Mouse (Mus musculus) cerebellum, adult 9-11 months (tissue): ENCODE results near the gene Coa4.
"Not testable (repeated sequence)": the region's sequence is repeated elsewhere in the genome, so short reads cannot be mapped to it uniquely, and the experiment has no call there.

Source experiments
- DNase-seq: peaks from one replicate; pipeline ENCODE4 v3.0.0; 2022

The Coa4 gene

DNA sequence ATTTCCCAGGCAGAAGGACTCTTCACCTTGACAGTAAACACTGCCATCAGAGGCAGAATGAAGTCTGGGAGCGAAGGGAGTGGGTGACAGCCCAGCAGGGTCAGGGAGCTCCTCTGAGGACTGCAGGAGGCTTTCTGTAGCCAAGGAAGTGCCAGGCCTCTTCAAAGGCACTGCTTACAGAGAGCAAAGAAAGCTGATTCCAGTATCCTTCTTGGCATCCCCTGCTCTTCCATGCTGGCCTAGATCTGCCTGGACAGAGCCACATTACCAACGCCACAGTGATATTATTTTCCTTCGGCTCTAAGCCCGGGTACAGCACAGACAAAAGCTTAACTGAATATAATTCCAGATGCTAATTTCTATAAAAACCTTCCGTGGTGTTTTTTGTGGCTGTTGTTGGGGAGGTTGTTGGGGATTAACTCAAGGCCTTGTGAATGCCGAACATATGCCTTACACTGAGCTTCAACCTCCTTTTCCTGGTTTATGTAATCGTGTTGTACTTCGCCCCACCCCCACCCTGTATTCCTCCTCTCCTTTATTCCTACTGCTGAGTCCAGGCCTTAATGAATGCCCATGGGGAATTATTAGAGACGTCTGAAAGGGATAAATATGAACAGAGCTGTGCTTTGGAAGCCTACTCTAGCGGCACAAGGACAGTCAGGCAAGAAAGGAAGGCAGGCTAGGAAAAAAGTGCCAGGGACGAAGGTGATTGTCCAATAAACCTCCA is 25.2 kb downstream of the Coa4 start:
- peak; percentile 49 for DNase-seq

GRCm38 (mm10) chr7:100567238-100567637 is 30.4 kb downstream of the Coa4 start:
- not testable (repeated sequence) for DNase-seq

GRCm38 (mm10) chr7:100569907-100570306 is 33.0 kb downstream of the Coa4 start:
- no peak for DNase-seq

GRCm38 (mm10) chr7:100570930-100571715 is 34.3 kb downstream of the Coa4 start:
- no peak for DNase-seq

DNA sequence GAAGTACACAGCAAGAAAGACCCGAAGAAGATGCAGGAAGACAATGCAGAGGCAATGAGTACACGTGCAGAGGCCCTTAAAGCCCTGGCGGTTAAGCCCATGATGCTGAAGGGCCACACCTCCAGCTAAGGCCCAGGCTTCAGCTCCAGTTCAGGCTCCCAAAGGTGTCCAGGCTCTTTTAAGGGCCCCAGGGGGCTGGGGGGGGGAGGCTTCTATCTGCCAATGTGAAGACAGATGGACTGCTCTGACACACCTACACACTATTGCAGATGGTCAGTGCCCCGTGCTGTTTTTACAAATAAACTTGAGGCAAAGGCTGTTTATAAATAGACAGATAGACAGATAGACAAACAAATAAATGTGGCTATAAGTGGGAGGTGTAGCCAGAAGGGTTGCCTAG is 35.2 kb downstream of the Coa4 start:
- DNase-seq = peak; percentile 77

GRCm38 (mm10) chr7:100572704-100573103 is 35.8 kb downstream of the Coa4 start:
- peak; percentile 49 for DNase-seq

GRCm38 (mm10) chr7:100578794-100579193 is 41.9 kb downstream of the Coa4 start:
- no peak for DNase-seq

DNA sequence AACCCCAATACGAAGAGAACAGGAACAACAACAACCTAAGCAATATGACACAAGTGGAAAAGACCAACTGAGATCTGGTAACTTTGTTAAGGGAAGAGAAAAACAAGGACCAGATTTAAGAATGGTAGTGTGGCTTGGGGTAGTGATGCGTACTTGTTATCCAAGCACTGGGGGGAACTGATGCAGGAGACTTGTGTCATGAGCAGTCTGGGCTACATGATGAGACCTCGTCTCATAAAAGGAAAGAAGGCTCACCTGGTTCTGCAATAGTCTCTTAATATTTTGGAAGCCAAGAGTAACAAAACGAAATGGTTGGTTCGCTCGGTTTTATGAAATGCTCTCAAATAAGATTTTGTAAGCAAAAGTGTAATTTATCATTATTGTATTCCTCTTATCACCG is 45.4 kb downstream of the Coa4 start:
- no peak for DNase-seq

GRCm38 (mm10) chr7:100582727-100583236 is 45.9 kb downstream of the Coa4 start:
- DNase-seq = peak; percentile 90

- no peak for DNase-seq
Observed at GRCm38 (mm10) chr7:100589816-100590215, 52.9 kb downstream of the Coa4 start.
